In the genomic region with DNA sequence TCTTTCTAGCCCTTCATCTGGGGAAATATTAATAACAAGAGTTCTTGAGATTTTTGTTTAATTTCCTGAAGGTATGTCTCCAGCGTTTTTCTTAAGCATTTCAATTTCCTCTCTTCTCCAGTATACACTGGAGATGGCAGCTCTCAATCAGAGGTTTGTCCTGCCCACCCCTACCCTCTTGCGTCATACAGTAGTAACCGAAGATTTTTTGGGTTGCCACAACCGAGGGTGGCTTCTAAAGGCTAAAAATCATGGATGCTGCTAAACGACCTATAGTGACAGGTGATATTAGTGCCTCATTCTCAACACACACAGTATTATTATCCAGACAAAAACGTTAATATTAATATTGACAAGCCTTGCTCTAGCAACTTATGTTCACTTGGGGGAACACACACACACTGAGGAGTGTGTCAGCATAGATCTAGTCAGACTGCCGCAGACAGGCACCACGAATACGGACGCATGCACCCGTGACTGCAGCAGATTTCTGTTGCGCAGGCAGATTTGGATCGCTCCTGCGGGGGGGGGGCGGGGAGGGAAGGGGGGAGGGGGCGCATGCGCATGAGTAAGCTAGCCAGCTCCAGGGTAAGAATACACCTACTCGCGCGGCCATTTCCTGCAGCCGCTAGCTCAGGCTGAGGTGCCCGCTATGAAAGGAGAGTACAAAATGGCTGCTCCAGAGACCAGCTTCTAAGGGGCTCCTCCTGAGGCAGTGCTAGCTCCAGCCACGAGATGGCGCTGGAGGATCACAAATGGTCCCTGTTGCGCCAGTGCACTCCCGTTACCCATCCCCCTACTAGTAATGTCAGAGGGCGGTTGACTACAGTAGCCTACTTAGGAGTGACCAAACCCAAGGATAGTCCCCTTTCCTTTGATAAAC, we compare ENCODE assay signal across 8 mouse cellular contexts. TPM values are rescaled to one million over a fixed set of nuclear protein-coding genes. Genes with fewer than 3 reads are reported as not detected.
DNase-seq lines count a peak whose midpoint lies in the region; ATAC-seq and TF ChIP-seq lines count a peak whose summit lies in the region.

No protein-coding gene starts in this region.

- H3K27me3 ChIP-seq in E14TG2a.4 (ENCODE audit: insufficient read depth, low read length), result no peaks in the 10 kb centered on the region
- no peaks in the 10 kb centered on the region for H3K27me3 ChIP-seq in forebrain, embryonic 13.5 days
- no peaks in the 10 kb centered on the region for H3K27me3 ChIP-seq in neural tube, embryonic 15.5 days (replicated peaks)

- intact Hi-C loops in heart, postnatal 14 days (cut with DNase I), result loop anchor here (5.0 kb wide), 1 partner anchor 654 kb away; a partner anchor contains a TSS

- H3K27ac ChIP-seq in forebrain, embryonic 13.5 days, result peak overlapping the region; percentile 66
- peak overlapping the region; percentile 82 for H3K27ac ChIP-seq in neural tube, embryonic 15.5 days (replicated peaks)

- DNase-seq in c-Kit-positive CD71-positive TER-119-positive erythroid progenitor cells, embryonic 14.5 days (ENCODE audit: low spot score), result peak; percentile 88
- peak; percentile 89 to 93 for DNase-seq in heart, postnatal 14 days
- DNase-seq in layer of hippocampus, adult 11-12 months (ENCODE audit: low spot score), result peak; percentile 96
- DNase-seq in lung, adult 18-20 months, result peak; percentile 92 to 94
- DNase-seq in testis, postnatal 14 days (ENCODE audit: low spot score), result peak; percentile 87

- no peaks in the 10 kb centered on the region; the same call in 1 of the 2 replicates for H3K4me1 ChIP-seq in E14TG2a.4 (replicated peaks; ENCODE audit: low read depth, low read length)
- H3K4me1 ChIP-seq in forebrain, embryonic 13.5 days, result no peaks in the 10 kb centered on the region
- H3K4me1 ChIP-seq in neural tube, embryonic 15.5 days, result no peaks in the 10 kb centered on the region

- H3K36me3 ChIP-seq in E14TG2a.4 (ENCODE audit: insufficient read depth, low read length), result peaks cover 4% of the 10 kb centered on the region
- no peaks in the 10 kb centered on the region for H3K36me3 ChIP-seq in forebrain, embryonic 13.5 days (ENCODE audit: poor library complexity, severe bottlenecking)
- H3K36me3 ChIP-seq in neural tube, embryonic 15.5 days, result no peaks in the 10 kb centered on the region

- TF ChIP-seq CTCF in E14TG2a.4 (conservative IDR thresholded peaks at IDR 0.05; ENCODE audit: low read length), result peak; percentile 48

- H3K9ac ChIP-seq in forebrain, embryonic 13.5 days, result peak overlapping the region; percentile 46
- H3K9ac ChIP-seq in neural tube, embryonic 15.5 days (replicated peaks), result peak overlapping the region; percentile 37

- peak; percentile 100 for ATAC-seq in forebrain, embryonic 13.5 days
- peak; percentile 100 for ATAC-seq in neural tube, embryonic 15.5 days (ENCODE audit: low FRiP score)

- H3K4me2 ChIP-seq in forebrain, embryonic 13.5 days, result peak overlapping the region; percentile 52
- peak overlapping the region; percentile 52 for H3K4me2 ChIP-seq in neural tube, embryonic 15.5 days

- H3K9me3 ChIP-seq in E14TG2a.4 (ENCODE audit: low read length), result no peaks in the 10 kb centered on the region
- H3K9me3 ChIP-seq in forebrain, embryonic 13.5 days (replicated peaks), result no peaks in the 10 kb centered on the region
- H3K9me3 ChIP-seq in neural tube, embryonic 15.5 days (replicated peaks), result no peaks in the 10 kb centered on the region

- H3K4me3 ChIP-seq in E14TG2a.4 (replicated peaks; ENCODE audit: low read length), result peak overlapping the region; percentile 37; the same call in 1 of the 2 replicates
- peak overlapping the region; percentile 31 for H3K4me3 ChIP-seq in forebrain, embryonic 13.5 days
- H3K4me3 ChIP-seq in neural tube, embryonic 15.5 days (replicated peaks), result peak overlapping the region; percentile 32

- 20% methylated on average over 21 of the region's 27 CpGs for WGBS in forebrain, embryonic 13.5 days
- 21% methylated on average over 27 of the region's 27 CpGs for WGBS in neural tube, embryonic 15.5 days

RNA-seq across cellular contexts. Expression of a gene that starts 20.7 kb away (rescaled TPM):
- polyA plus RNA-seq in forebrain, embryonic 13.5 days (2015; fragmentation: Nextera tagmentation; extraction: Ambion mirVana), result 0.67 and 0.86 TPM in 2 replicates
- total RNA-seq in heart, postnatal 14 days (2021), result 1 to 10 TPM; 1.8 to 2.1 TPM
- 1.1 and 1.4 TPM in 2 replicates for polyA plus RNA-seq in neural tube, embryonic 15.5 days (2015; fragmentation: Nextera tagmentation; extraction: Ambion mirVana)

RNA-seq across cellular contexts. Expression of a gene that starts 29.1 kb away (rescaled TPM):
- polyA plus RNA-seq in forebrain, embryonic 13.5 days (2015; fragmentation: Nextera tagmentation; extraction: Ambion mirVana), result not detected in 2 replicates
- total RNA-seq in heart, postnatal 14 days (2021), result under 1 TPM in 1 of 2 experiments, not detected in 1; 0.24 TPM
- 0.23 TPM in 2 replicates for polyA plus RNA-seq in neural tube, embryonic 15.5 days (2015; fragmentation: Nextera tagmentation; extraction: Ambion mirVana)

RNA-seq across cellular contexts. Expression of a gene that starts 56.7 kb away (rescaled TPM):
- 1.7 and 1.9 TPM in 2 replicates for polyA plus RNA-seq in forebrain, embryonic 13.5 days (2015; fragmentation: Nextera tagmentation; extraction: Ambion mirVana)
- total RNA-seq in heart, postnatal 14 days (2021), result not detected
- 4.5 and 6.0 TPM in 2 replicates for polyA plus RNA-seq in neural tube, embryonic 15.5 days (2015; fragmentation: Nextera tagmentation; extraction: Ambion mirVana)

Comparison
In these comparisons a context has a peak if more than half of its experiments do, and no peak if none do; other contexts are left out.
1. Peak in every context shown above with its lines: DNase-seq, ATAC-seq, H3K4me3 ChIP-seq and H3K27ac ChIP-seq.